Mouse (Mus musculus) mammary gland, adult 2 months (tissue): Measurements from ENCODE around the gene Olfr612. TPM values are rescaled to one million over a fixed set of nuclear protein-coding genes. Genes with fewer than 3 reads are reported as not detected.

Experiments
- polyA plus RNA-seq: library from polyadenylated mRNA; depleted of rRNA; stranded (reverse); fragments of >200 nt; gene quantifications from 2 replicates; pipeline ENCODE4 v1.2.3, GENCODE M21; 2012; ENCODE audit warnings: low replicate concordance; rRNA removed

Gene Olfr612
- polyA plus RNA-seq = not detected in 2 replicates

DNA sequence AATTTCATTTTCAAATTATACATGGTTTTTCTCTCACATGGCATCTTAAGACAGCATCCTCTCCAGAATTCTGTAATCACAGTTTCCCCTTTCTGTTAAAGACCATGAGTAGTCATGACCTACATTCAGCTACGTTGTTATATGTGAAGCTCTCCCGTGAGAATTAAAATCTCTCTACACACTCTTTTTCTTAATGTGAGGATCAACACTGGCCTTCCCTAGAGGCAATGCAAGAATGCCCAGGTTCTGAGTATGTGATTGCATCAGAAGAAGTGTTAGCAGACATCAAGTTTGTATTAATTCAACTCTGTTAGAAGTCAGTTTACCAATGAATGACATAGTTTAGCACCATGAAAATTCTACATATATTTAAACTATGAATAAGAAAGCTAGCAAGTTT, at the start of gene Olfr612:
TSS of gene Olfr612 (minus strand) at position 101 of the 400 bp plus-strand sequence.

GRCm38 (mm10) chr7:103589803-103590202, 47.3 kb upstream of the Olfr612 start, which contains the start of gene Olfr618:
TSS of gene Olfr618 (plus strand) at chr7:103590103.

GRCm38 (mm10) chr7:103572761-103573160, 30.2 kb upstream of the Olfr612 start, which contains the start of gene Olfr617:
TSS of gene Olfr617 (plus strand) at chr7:103573061.

DNA sequence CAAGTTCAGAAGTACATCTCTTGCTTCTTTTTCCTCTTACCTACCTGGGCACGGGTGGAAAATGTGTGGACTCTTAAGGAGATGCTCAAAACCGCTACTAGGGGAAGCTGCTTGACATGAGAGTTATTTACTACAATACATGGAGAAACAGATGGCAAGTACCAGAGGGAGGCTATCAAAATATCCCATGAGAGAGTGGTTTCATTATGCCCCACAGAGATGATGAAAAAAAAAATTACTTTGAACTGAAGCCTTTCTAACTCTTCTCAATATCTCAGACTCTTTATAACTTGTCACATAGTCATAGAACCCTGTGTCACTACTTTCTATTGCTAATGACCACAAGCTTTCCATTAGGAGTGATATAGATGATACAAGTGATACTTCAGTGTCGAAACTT, 26.5 kb upstream of the Olfr612 start, which contains the start of gene Olfr616:
TSS of gene Olfr616 (minus strand) at position 101 of the 400 bp plus-strand sequence.

DNA sequence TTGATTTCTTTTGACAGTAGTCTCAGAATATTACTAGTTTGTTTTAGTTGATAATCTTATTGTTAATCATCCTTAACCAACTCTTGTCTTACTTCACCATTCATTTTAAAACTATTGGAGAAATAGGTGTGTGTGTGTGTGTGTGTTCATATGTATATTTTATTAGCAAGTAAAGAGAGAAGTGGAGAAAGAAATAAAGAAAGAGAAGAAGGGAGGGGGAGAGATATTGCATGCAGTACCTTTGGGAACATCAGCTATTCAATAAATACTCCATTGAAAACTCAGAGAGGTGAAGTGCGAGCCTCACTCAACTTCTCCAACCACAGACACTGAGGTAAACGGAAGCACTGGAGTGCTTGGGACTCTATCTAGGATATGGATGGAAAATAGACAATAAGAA, 13.3 kb upstream of the Olfr612 start, which contains the start of gene Olfr615:
TSS of gene Olfr615 (plus strand) at position 301 of the 400 bp plus-strand sequence.

GRCm38 (mm10) chr7:103547774-103548173, 5.3 kb upstream of the Olfr612 start, which contains the start of gene Olfr613:
TSS of gene Olfr613 (plus strand) at chr7:103548074.

GRCm38 (mm10) chr7:103520746-103521145, 21.8 kb downstream of the Olfr612 start, which contains the start of gene Olfr611:
TSS of gene Olfr611 (minus strand) at chr7:103520846.

DNA sequence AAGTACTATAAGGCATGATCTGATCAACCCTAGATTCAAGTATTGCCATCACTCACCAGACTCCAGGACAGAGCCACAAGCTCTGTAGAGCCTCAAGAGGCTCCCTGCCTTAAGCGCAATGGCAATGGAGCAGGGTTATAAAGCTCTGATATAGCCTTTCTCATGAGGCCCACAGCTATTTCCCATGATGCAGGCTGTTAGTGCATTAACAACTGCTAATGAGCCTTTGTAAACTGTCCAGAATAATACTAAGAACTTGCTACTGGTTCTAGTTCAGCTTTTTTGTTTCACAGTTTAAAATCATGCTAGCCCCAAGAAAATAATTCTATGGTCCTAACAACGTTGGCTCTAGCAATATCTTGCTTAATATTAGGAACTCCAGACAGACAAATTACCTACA, 30.5 kb downstream of the Olfr612 start, which contains the start of gene Olfr610:
TSS of gene Olfr610 (minus strand) at position 101 of the 400 bp plus-strand sequence.

GRCm38 (mm10) chr7:103497962-103498361, 44.6 kb downstream of the Olfr612 start, which contains the start of gene Olfr609:
TSS of gene Olfr609 (minus strand) at chr7:103498062.

Other genes starting within 250 kb of the Olfr612 start
- gene Olfr596, start 237.1 kb downstream of the Olfr612 start, polyA plus RNA-seq = not detected in 2 replicates
- gene Olfr597, start 226.4 kb downstream of the Olfr612 start, polyA plus RNA-seq = not detected in 2 replicates
- not detected in 2 replicates for gene Olfr598, start 219.1 kb downstream of the Olfr612 start, polyA plus RNA-seq
- gene Olfr599, start 206.8 kb downstream of the Olfr612 start, polyA plus RNA-seq = not detected in 2 replicates
- not detected in 2 replicates for gene Olfr600, start 193.0 kb downstream of the Olfr612 start, polyA plus RNA-seq
- not detected in 2 replicates for gene Olfr601, start 180.1 kb downstream of the Olfr612 start, polyA plus RNA-seq
- gene Olfr603, start 156.5 kb downstream of the Olfr612 start, polyA plus RNA-seq = not detected in 2 replicates
- not detected in 2 replicates for gene Usp17lc, start 127.6 kb downstream of the Olfr612 start, polyA plus RNA-seq
- gene Olfr605, start 97.3 kb downstream of the Olfr612 start, polyA plus RNA-seq = not detected in 2 replicates
- not detected in 2 replicates for gene Olfr606, start 93.7 kb downstream of the Olfr612 start, polyA plus RNA-seq
- not detected in 2 replicates for gene Olfr607, start 78.6 kb downstream of the Olfr612 start, polyA plus RNA-seq
- not detected in 2 replicates for gene Olfr608, start 72.8 kb downstream of the Olfr612 start, polyA plus RNA-seq
- not detected in 2 replicates for gene Olfr609, start 44.7 kb downstream of the Olfr612 start, polyA plus RNA-seq
- not detected in 2 replicates for gene Olfr610, start 30.6 kb downstream of the Olfr612 start, polyA plus RNA-seq
- not detected in 2 replicates for gene Olfr611, start 21.9 kb downstream of the Olfr612 start, polyA plus RNA-seq
- gene Olfr613, start 5.4 kb upstream of the Olfr612 start, polyA plus RNA-seq = not detected in 2 replicates
- not detected in 2 replicates for gene Olfr615, start 13.4 kb upstream of the Olfr612 start, polyA plus RNA-seq
- gene Olfr616, start 26.4 kb upstream of the Olfr612 start, polyA plus RNA-seq = not detected in 2 replicates
- not detected in 2 replicates for gene Olfr617, start 30.3 kb upstream of the Olfr612 start, polyA plus RNA-seq
- gene Olfr618, start 47.4 kb upstream of the Olfr612 start, polyA plus RNA-seq = not detected in 2 replicates
- gene Olfr619, start 57.9 kb upstream of the Olfr612 start, polyA plus RNA-seq = not detected in 2 replicates
- gene Olfr620, start 69.8 kb upstream of the Olfr612 start, polyA plus RNA-seq = not detected in 2 replicates
- not detected in 2 replicates for gene Olfr622, start 100.0 kb upstream of the Olfr612 start, polyA plus RNA-seq
- gene Olfr623, start 121.0 kb upstream of the Olfr612 start, polyA plus RNA-seq = not detected in 2 replicates
- gene Olfr624, start 128.5 kb upstream of the Olfr612 start, polyA plus RNA-seq = not detected in 2 replicates
- not detected in 2 replicates for gene Olfr625-ps1, start 140.0 kb upstream of the Olfr612 start, polyA plus RNA-seq
- not detected in 2 replicates for gene Olfr243, start 172.0 kb upstream of the Olfr612 start, polyA plus RNA-seq
- not detected in 2 replicates for gene Olfr628, start 187.7 kb upstream of the Olfr612 start, polyA plus RNA-seq
- gene Olfr629, start 202.2 kb upstream of the Olfr612 start, polyA plus RNA-seq = not detected in 2 replicates
- gene Olfr630, start 214.6 kb upstream of the Olfr612 start, polyA plus RNA-seq = not detected in 2 replicates
- not detected in 2 replicates for gene Olfr69, start 228.9 kb upstream of the Olfr612 start, polyA plus RNA-seq
- not detected in 2 replicates for gene Olfr68, start 237.0 kb upstream of the Olfr612 start, polyA plus RNA-seq
- not detected in 2 replicates for gene Olfr67, start 249.1 kb upstream of the Olfr612 start, polyA plus RNA-seq